Mouse (Mus musculus): Measurements from ENCODE around the gene Vsig10. TPM values are rescaled to one million over a fixed set of nuclear protein-coding genes. Genes with fewer than 3 reads are reported as not detected.

Gene Vsig10
- 1.2 TPM for polyA plus RNA-seq (2014; fragmentation: Illumina TruSeq; extraction: RNeasy Lipid Tissue Mini Kit (QIAGEN cat#74804); ENCODE audit: low read depth, low replicate concordance)

DNA sequence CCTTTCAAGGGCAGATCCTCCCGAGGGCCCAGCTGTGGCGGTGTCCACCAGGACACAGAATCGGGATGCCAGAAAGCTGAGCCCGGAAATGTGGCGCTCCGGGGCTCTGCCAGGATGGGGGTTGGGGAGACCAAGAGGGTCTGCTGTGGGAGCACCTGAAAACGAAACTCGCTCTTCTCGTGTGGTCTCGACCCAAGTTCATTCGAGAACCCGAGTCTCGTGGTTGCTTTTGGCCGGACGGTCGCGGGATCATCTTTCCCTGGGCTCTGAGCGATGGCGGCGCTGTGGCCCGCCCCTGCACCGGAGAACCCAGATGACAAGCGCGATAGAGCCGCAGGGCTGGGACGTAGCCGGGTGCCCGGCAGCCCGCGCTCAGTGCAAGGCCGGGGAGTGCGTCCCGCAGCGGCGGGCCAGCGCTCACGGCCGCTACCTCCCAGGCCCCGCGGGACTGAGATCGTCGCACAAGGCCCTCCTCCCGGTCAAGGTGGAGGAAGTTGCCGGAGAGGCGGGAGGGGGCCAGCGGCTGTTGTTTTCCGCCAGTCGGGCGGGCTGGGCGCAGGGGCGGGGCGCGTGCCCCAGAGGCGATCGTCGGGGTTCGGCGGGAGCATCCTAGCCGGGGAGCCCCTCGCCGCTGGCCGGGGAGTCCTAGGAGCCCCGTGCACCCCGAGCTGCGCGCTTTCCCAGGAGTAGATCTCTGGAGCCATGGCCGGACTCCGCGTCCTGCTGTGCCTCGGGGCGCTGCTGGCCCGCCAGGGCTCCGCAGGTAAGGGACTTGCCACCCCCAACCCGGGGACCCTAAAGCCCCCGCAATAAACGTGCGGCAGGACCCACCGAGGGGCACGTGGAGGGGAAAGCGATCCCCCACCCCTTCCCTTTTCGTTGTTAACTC is at the start of gene Vsig10:
Gene Vsig10, plus strand, starts transcription at position 343 of the 889 bp plus-strand sequence.

GRCm38 (mm10) chr5:117286831-117287822 is 31.8 kb upstream of the Vsig10 start, which contains the start of gene Pebp1:
Gene Pebp1, minus strand, starts transcription at chr5:117287625.

GRCm38 (mm10) chr5:117357129-117357477 is 38.2 kb downstream of the Vsig10 start, which contains the start of gene Wsb2:
Gene Wsb2, plus strand, starts transcription at chr5:117357304.

DNA sequence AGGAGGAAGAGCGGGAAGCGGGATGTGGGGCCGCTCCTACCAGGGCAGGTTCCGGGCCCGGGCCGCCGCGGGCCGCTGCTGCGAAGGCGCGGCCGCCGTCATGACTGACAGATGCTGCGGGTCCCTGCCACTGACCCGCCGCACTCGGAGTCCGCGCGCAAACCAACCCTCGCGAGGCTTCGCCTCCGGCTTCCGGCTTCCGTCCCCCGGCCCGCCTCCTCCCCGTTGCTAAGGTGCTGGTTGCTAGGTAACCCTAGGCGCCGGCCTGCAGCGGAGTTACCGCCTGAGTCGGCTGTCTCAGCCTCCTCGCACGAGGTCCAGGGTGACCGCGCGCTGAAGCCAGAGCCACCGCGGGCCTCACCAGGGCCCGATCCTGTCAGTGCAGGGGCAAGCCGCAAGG is 70.0 kb downstream of the Vsig10 start, which contains the start of gene Rfc5:
Gene Rfc5, minus strand, starts transcription at position 171 of the 400 bp plus-strand sequence.

Other genes starting within 250 kb of the Vsig10 start
- 28.8 TPM for gene Suds3, start 203.0 kb upstream of the Vsig10 start, polyA plus RNA-seq (2014; fragmentation: Illumina TruSeq; extraction: RNeasy Lipid Tissue Mini Kit (QIAGEN cat#74804); ENCODE audit: low read depth, low replicate concordance)
- 19.5 TPM for gene Taok3, start 199.0 kb upstream of the Vsig10 start, polyA plus RNA-seq (2014; fragmentation: Illumina TruSeq; extraction: RNeasy Lipid Tissue Mini Kit (QIAGEN cat#74804); ENCODE audit: low read depth, low replicate concordance)
- 38.1 TPM for gene Pebp1, start 31.5 kb upstream of the Vsig10 start, polyA plus RNA-seq (2014; fragmentation: Illumina TruSeq; extraction: RNeasy Lipid Tissue Mini Kit (QIAGEN cat#74804); ENCODE audit: low read depth, low replicate concordance)
- 10.9 TPM for gene Wsb2, start 38.2 kb downstream of the Vsig10 start, polyA plus RNA-seq (2014; fragmentation: Illumina TruSeq; extraction: RNeasy Lipid Tissue Mini Kit (QIAGEN cat#74804); ENCODE audit: low read depth, low replicate concordance)
- gene Rfc5, start 70.0 kb downstream of the Vsig10 start, polyA plus RNA-seq (2014; fragmentation: Illumina TruSeq; extraction: RNeasy Lipid Tissue Mini Kit (QIAGEN cat#74804); ENCODE audit: low read depth, low replicate concordance) = 2.8 TPM
- gene Ksr2, start 94.9 kb downstream of the Vsig10 start, polyA plus RNA-seq (2014; fragmentation: Illumina TruSeq; extraction: RNeasy Lipid Tissue Mini Kit (QIAGEN cat#74804); ENCODE audit: low read depth, low replicate concordance) = 0.11 TPM

All from liver, adult 10 weeks (tissue).